Mouse (Mus musculus): ENCODE results near the gene Tfip11.

Gene Tfip11

GRCm38 (mm10) chr5:112325546-112326445 is at the start of gene Tfip11:
Tfip11 (plus strand) TSS chr5:112326358.
- peak; percentile 98 for DNase-seq (ENCODE audit: low spot score in 2 of 2)

DNA sequence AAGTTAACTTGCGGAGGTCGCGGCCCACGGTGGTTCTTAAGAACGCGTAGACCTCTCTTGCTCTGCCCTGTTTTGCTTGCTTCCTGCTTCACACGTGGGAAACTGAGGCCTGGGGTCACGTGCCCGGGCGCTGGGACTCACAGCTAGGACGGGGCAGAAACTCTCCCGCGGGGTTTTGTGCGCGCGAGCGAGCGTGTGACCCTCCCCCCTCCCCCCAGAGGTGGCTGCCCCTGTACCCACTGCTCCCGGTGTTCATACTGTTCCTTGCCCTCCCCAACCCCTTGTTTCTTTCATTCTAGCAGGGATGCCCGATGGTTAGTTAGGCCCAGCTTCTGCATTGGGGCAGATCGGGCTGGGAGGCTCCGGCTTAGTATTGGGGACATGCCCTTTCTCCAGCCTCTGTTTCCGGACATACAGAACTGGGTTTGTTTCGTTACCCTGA is 49.2 kb upstream of the Tfip11 start:
- no peak for DNase-seq (ENCODE audit: low spot score in 2 of 2)

DNA sequence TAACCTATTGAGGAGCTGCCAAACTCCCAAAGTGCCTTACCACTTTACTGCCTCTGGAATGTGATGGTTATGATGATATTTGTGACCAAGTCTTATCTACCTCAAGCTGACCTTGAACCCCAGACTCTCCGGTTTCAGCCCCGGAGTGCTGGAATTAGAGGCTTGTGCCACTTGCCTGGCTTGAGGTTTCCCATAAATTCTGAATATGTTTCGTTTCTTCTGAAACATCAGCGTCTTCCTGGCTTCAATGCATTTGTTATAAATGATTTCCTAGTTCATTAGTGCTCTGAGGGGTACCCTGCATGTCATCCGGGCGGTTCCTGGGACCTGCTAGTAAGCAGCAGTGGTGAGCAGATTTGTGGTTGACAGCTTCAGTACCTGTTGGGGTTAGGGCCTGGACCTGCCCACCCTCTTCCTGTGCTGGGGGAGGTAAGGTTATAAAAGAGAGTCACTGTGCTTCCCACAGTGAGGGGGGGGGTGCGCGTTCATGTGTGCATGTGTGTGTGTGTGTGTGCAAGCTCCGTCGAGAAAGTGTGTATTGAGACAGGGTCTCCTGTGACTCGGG is 48.2 kb upstream of the Tfip11 start:
- no peak for DNase-seq (ENCODE audit: low spot score in 2 of 2)

DNA sequence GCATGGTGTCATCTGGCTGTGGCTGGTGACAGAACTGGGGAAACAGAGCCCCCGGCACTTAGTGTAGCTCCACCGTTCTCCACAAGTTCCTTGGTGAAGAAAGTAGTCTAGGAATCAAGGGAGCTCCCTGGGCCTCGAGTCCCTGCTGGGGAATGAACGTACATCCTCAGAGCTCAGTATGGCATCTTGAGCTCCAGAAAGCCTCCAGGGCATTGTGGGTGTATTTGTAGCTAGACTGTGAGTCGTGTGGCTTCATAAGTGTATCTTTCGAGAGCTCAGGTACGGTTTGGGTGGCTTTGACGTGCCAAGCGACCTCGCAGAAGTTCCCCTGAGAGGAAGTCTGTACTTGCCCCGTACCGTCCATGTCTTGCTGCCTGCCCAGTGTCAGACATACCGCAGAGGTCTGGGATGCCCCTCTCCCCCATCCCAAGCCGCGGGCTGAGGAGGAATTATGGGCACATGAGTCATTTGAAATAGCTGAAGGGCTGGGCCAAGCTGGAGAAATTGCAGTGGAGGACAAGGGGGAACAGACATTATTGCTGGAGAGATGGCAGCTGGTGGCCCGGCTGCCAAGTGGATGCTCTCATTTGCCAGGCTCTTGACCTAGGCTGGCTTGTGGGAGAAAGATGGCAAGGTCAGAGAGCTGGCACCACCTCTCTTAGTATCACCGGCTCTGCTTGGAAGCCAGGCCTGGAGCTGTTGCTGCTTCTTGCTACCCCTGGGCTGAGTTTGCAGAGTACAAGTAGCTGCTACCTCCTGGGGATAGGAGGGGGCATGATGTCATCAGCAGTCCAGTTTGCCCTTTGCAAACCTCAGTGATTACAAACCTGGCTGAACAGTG is 46.8 kb upstream of the Tfip11 start:
- no peak for DNase-seq (ENCODE audit: low spot score in 2 of 2)

GRCm38 (mm10) chr5:112280151-112280550 is 46.0 kb upstream of the Tfip11 start:
- DNase-seq (ENCODE audit: low spot score in 2 of 2): peak in 1 of 2 experiments; percentile 58

GRCm38 (mm10) chr5:112280863-112281660 is 45.1 kb upstream of the Tfip11 start:
- no peak for DNase-seq (ENCODE audit: low spot score in 2 of 2)

DNA sequence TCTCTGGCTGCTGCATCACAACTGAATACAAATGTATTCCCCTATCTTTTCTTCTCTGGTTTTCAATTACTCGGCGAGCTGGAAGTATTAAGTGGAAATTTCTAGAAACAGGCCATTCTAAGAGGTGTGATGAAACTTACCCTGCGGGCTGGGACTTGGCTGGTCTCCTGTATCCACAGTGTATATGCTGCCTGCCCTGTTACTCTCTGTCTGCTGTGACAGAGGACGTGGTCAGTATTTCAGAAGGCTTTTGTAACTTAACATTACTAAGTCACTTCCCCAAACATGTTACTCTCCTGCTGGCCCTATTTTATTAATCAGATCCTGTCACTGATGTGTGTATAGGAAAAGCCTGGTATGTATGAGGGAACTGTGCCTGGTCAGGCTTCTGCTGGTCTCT is 44.5 kb upstream of the Tfip11 start:
- no peak for DNase-seq (ENCODE audit: low spot score in 2 of 2)

GRCm38 (mm10) chr5:112282123-112282779 is 43.9 kb upstream of the Tfip11 start:
- DNase-seq (ENCODE audit: low spot score in 2 of 2): no peak

DNA sequence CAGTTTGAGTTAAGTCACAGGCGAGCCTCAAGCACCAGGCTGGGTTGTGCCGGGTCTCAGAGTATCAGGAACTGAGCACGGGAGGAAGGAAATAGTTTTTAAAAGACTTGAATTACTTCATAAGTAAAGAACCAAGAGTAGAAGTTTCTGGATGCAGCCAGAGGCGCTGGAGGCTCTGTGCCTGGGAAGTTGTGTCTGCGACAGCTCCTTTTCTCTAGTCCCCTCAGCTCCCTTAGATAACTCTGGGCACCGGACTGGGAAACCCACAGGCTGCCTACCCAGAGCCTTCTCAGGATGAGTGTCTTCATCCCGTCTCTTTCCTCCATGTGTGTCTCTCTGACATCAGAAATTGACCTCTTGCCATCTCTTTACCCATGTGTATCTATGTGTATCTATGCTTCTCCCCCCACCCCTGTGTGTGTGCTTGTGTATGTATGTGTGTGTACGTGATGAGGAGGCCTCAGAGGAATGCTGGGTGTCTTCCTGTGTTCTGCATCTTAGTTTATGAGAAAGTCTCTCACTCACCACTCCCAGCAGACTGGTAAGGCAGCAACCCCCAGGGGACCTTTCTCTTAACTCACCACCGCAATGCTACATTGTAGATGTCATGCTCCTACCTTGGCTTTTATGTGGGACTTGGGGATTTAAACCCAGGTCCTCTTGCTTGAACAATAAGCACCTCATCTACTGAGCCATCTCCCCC is 43.2 kb upstream of the Tfip11 start:
- no peak for DNase-seq (ENCODE audit: low spot score in 2 of 2)

DNA sequence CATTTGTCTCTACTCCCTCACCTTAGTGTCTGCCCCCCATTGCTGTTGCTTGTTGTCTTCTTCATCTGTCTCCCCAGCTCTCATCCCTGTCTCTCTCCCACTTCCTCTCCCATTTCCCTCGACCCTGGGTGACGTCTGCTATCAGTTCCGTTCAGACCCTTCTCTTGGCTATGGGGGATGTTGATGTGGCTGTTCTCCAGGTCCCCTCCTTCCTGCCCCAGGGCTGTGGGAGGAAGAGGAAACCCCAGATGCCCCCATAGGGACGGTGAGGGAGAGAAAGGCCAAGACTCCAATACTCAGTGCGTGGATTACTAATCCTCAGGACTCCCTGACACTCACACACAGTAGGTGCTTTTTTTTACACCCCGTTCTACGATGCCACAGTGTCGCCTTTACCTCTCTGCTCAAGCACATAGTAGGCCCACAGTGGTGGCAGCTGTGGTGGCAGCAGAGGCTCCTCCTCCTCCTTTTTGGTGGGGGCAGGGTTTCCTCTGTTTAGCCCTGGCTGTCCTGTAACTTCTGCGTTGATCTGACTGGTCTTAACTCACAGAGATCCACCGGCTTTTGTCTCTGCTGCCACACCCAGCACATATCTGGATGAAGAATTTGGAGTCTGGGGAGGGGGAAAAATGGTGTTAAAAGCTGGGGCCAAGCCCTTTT is 42.5 kb upstream of the Tfip11 start:
- no peak for DNase-seq (ENCODE audit: low spot score in 2 of 2)

DNA sequence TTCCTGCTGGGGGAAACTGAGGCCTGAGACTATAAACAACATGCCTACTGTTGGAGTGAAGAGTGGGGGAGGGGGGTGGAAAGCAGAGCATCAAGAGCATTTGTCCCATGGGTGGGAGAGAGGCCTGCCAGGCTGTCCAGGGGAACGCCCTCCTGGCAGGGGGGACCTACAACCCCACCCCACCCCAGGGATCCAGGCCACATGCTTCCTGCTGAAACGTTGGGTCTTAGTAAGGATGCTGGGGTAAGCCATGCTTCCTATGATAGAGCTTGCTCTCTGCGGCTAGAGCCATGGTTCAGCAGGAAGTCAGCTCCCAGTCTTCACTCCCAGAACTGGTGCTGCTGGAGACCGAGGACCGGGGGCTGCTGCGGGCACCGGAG is 42.0 kb upstream of the Tfip11 start:
- no peak for DNase-seq (ENCODE audit: low spot score in 2 of 2)

DNA sequence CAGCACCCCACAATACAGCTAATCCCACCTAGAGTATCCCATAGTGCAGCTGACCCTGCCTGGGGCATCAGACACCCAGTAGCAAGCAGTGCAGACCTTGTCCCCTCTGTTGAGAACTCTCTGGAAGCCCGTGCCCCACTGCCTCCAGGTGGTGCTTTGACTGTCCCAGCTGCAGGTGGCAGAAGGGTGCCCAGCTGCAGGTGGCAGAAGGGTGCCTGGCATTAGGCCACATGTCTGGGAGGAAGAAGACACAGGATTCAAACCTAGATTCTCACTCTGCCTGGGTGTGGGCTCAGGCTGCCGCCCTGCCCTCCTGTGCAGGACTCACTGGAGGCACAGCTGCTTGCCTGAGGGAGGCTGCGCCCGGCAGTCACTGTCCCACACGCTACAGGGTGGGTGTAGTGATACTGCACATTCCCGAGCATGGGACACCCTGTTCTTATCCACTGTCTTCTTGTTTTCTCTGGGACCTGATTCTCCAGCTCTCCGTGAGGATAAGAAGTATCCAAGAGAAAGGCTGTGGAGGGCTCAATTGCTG is 40.5 kb upstream of the Tfip11 start:
- DNase-seq (ENCODE audit: low spot score in 2 of 2): no peak

DNA sequence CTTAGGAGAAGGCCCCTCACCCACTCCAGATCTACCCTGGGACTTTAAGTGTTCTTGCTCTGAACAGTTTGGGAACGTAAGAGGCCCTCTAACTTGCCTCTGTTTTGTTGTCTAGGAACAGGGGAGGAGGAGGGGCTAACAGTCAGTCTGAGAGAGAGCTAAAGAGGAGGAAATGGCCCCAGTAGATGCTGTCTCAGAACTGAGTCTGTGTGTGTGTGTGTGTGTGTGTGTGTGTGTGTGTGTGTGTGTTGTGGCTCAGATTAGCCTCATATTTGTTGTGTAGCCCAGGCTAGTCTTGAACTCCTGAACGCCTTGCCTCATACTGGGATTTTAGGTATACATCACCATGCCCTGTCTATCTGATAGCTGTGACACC is 39.6 kb upstream of the Tfip11 start:
- no peak for DNase-seq (ENCODE audit: low spot score in 2 of 2)

GRCm38 (mm10) chr5:112286984-112287641 is 39.0 kb upstream of the Tfip11 start:
- DNase-seq (ENCODE audit: low spot score in 2 of 2): no peak

DNA sequence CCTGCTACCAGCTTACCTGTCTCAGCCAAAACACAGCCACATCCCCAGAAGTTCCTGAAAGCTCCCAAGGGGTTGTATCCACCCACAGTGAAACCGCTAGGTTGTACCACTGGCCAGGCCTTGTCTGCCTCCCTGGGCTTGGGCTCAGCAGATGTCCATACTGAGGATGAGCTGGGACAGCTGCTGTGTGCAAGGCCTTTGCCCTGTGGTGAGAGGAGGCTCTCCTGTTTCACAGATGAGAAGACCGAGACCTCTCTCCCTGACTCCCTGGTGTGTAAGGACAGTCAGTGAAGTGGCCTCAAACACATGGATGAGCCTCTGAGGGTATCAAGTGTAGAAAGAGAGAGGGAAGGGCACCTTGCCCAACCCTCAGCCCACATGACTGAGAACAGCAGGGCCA is 38.5 kb upstream of the Tfip11 start:
- DNase-seq (ENCODE audit: low spot score in 2 of 2): no peak

DNA sequence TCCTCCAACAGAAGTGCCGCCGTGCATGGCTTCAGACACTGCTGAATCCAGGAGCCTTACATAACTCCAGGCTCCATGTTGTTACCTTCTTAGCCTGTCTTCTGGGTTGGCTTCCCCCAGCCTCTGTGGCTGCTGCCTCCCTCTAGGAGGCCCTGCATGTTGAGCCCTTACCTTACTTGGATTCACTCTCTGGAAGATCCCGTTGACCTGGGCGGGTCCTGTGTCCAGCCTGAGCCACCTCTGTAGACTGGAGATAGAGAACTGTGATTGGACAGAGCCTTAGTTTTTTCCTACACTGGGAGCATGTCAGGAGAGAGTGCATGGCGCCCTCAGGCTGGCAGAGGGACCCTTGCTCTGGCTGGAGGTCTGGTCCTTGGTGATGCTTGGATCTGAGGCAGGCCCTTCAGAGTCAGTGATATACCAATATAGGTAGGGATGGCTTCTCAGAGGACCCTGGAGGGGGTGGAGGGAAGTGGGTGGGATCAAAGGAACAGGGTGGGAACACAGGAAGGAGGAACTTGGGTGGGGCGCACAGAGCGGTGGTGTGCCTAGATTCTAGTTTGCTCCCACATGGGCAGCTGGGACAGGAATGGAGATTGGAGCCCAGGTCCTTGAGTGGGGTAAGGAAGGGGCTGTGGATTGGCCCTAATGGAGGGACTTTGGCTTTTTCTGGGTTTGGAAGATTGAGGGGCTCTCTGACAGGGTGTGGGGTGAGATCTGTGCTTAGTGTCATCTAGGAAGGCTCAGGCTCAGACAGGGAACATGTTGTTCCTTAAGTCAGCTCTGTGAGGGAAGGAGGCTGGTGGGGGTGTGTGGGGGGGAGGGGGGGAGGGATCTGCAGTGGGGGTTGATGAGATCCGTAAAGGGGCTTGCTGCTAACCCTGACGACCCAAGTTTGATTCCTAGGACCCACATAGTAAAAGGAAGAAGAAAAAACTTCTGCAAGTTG is 37.7 kb upstream of the Tfip11 start:
- DNase-seq (ENCODE audit: low spot score in 2 of 2): no peak

GRCm38 (mm10) chr5:112289236-112289635 is 36.9 kb upstream of the Tfip11 start:
- DNase-seq (ENCODE audit: low spot score in 2 of 2): no peak
